In genomic region chr7:74327716-74328115, GRCm38 (mm10) we compare ENCODE assay signal across 26 mouse cellular contexts.
DNase-seq lines count a peak whose midpoint lies in the region; ATAC-seq lines count a peak whose summit lies in the region.
"Had no signal": no experiment of that assay in that cellular context is flagged by ENCODE, and none has a peak within 500 bp of the region (broad histone marks: within the 10 kb centered on the region; RNA-seq: fewer than 3 reads in every experiment).

No protein-coding gene starts in this region.

- peak; percentile 10 for DNase-seq in ES-CJ7 (ENCODE audit: low read depth, low spot score)
- peak; percentile 18 for DNase-seq in R1 (ENCODE audit: low read depth, low spot score)
- peak; percentile 62 for DNase-seq in thymus, postnatal 0 days (ENCODE audit: low spot score)
- peak; percentile 44 for DNase-seq in thymus, postnatal 25 days
- no peak for DNase-seq in layer of hippocampus, adult 11-12 months (ENCODE audit: low spot score)
- DNase-seq in lung, postnatal 10 days = no peak
- no peak for DNase-seq in adrenal gland, postnatal 4 days (ENCODE audit: low spot score in 2 of 2)
- DNase-seq: adrenal gland, adult 8-10 months; adrenal gland, postnatal 25 days; cerebellum, adult 18-20 months; cerebellum, adult 9-10 months; cerebellum, postnatal 14 days; gastrocnemius, postnatal 25 days; heart, adult 18-20 months; heart, postnatal 10 days; heart, postnatal 36 days had no signal

- peaks cover 37% of the 10 kb centered on the region for H3K4me1 ChIP-seq in forebrain, embryonic 15.5 days
- H3K4me1 ChIP-seq: heart, embryonic 15.5 days had no signal

- H3K9ac ChIP-seq in forebrain, embryonic 15.5 days (replicated peaks) = no peak overlapping the region
- H3K9ac ChIP-seq: embryonic facial prominence, embryonic 12.5 days; embryonic facial prominence, embryonic 15.5 days; heart, embryonic 12.5 days; heart, embryonic 15.5 days; hindbrain, embryonic 13.5 days had no signal

- no peaks in the 10 kb centered on the region for H3K27me3 ChIP-seq in forebrain, embryonic 15.5 days
- H3K27me3 ChIP-seq: embryonic facial prominence, embryonic 12.5 days; embryonic facial prominence, embryonic 15.5 days; heart, embryonic 12.5 days; heart, embryonic 15.5 days; hindbrain, embryonic 13.5 days had no signal

- no peak for ATAC-seq in forebrain, embryonic 15.5 days (replicated peaks)
- ATAC-seq: activated CD4-positive, CD25-positive, alpha-beta regulatory T cell, adult 4 months; forebrain, embryonic 14.5 days; hindbrain, embryonic 16.5 days had no signal

- no peak overlapping the region for H3K4me3 ChIP-seq in forebrain, embryonic 15.5 days
- H3K4me3 ChIP-seq: embryonic facial prominence, embryonic 12.5 days; embryonic facial prominence, embryonic 15.5 days; heart, embryonic 12.5 days; heart, embryonic 15.5 days; hindbrain, embryonic 10.5 days; hindbrain, embryonic 13.5 days had no signal

- 89% methylated on average over 5 of the region's 5 CpGs for WGBS in forebrain, embryonic 15.5 days

- H3K9me3 ChIP-seq in forebrain, embryonic 15.5 days = no peaks in the 10 kb centered on the region
- H3K9me3 ChIP-seq: embryonic facial prominence, embryonic 12.5 days; embryonic facial prominence, embryonic 15.5 days; heart, embryonic 12.5 days; heart, embryonic 15.5 days; hindbrain, embryonic 10.5 days; hindbrain, embryonic 13.5 days had no signal

- no peak overlapping the region for H3K4me2 ChIP-seq in forebrain, embryonic 15.5 days (replicated peaks)
- H3K4me2 ChIP-seq: embryonic facial prominence, embryonic 12.5 days; embryonic facial prominence, embryonic 15.5 days; heart, embryonic 12.5 days; heart, embryonic 15.5 days; hindbrain, embryonic 13.5 days had no signal

- H3K27ac ChIP-seq in forebrain, embryonic 15.5 days (replicated peaks) = no peak overlapping the region
- H3K27ac ChIP-seq: embryonic facial prominence, embryonic 12.5 days; embryonic facial prominence, embryonic 15.5 days; heart, embryonic 15.5 days; hindbrain, embryonic 10.5 days; hindbrain, embryonic 13.5 days had no signal

- H3K36me3 ChIP-seq in forebrain, embryonic 15.5 days = no peaks in the 10 kb centered on the region
- H3K36me3 ChIP-seq: embryonic facial prominence, embryonic 12.5 days; embryonic facial prominence, embryonic 15.5 days; heart, embryonic 15.5 days; hindbrain, embryonic 10.5 days; hindbrain, embryonic 13.5 days had no signal

Comparison
In these comparisons a context has a peak if more than half of its experiments do, and no peak if none do; other contexts are left out.
1. DNase-seq: peak in ES-CJ7 (single experiment), R1 (single experiment), thymus, postnatal 0 days (single experiment) and thymus, postnatal 25 days (single experiment); none in layer of hippocampus, adult 11-12 months (single experiment), lung, postnatal 10 days (single experiment) and adrenal gland, postnatal 4 days (0 of 2).